Comparison of ENCODE assay signal across 11 mouse cellular contexts in genomic region chr11:30230330-30230771, GRCm38 (mm10). TPM values are rescaled to one million over a fixed set of nuclear protein-coding genes. Genes with fewer than 3 reads are reported as not detected.
DNase-seq lines count a peak whose midpoint lies in the region; ATAC-seq and TF ChIP-seq lines count a peak whose summit lies in the region.
"Had no signal": no experiment of that assay in that cellular context is flagged by ENCODE, and none has a peak within 500 bp of the region (broad histone marks: within the 10 kb centered on the region; RNA-seq: fewer than 3 reads in every experiment).

No protein-coding gene starts in this region.

- DNase-seq in heart, adult 2 months = no peak
- DNase-seq in heart, adult 8-10 months (ENCODE audit: low spot score) = no peak
- DNase-seq in Patski (ENCODE audit: low read depth, low spot score) = no peak
- peak; percentile 31 for DNase-seq in kidney, postnatal 0 days (ENCODE audit: low spot score)
- DNase-seq in right cerebral cortex, postnatal 14 days = no peak
- no peak for DNase-seq in layer of hippocampus, adult 9-11 months
- DNase-seq: cerebellum, adult 8-10 months had no signal

- H3K79me2 ChIP-seq in heart, adult 2 months (replicated peaks; ENCODE audit: control insufficient read depth, insufficient read depth, low read length) = peaks cover 8% of the 10 kb centered on the region

- POLR2A ChIA-PET in Patski (lab: Charles Lee) = no interaction called here

- peaks cover 42% of the 10 kb centered on the region for H3K4me1 ChIP-seq in heart, adult 2 months (ENCODE audit: control insufficient read depth, insufficient read depth, low read length)
- H3K4me1 ChIP-seq in heart, embryonic 14.5 days (ENCODE audit: control insufficient read depth in 2 of 2, insufficient read depth in 2 of 2, low read length in 2 of 2) = peaks cover 19 to 62% of the 10 kb centered on the region in 2 experiments
- peaks cover 25% of the 10 kb centered on the region for H3K4me1 ChIP-seq in kidney, postnatal 0 days (replicated peaks; ENCODE audit: insufficient read depth, low read length)

- ATAC-seq in Patski = peak; percentile 99
- ATAC-seq in heart, embryonic 14.5 days (ENCODE audit: insufficient number of reproducible peaks, insufficient read depth, low FRiP score, low read depth) = no peak
- peak; percentile 89 for ATAC-seq in kidney, postnatal 0 days (replicated peaks; ENCODE audit: low FRiP score, low read depth)
- ATAC-seq in cerebellum, adult (ENCODE audit: insufficient number of reproducible peaks, low FRiP score, low TSS enrichment) = no peak
- ATAC-seq: midbrain, embryonic 15.5 days had no signal

- H3K36me3 ChIP-seq in heart, adult 2 months (ENCODE audit: control insufficient read depth, insufficient read depth, low read length) = peaks cover 68% of the 10 kb centered on the region
- peaks cover 12% of the 10 kb centered on the region for H3K36me3 ChIP-seq in heart, embryonic 14.5 days (ENCODE audit: control insufficient read depth, insufficient read depth, low read length)
- no peaks in the 10 kb centered on the region for H3K36me3 ChIP-seq in kidney, postnatal 0 days (ENCODE audit: insufficient read depth, low read length)

- TF ChIP-seq CTCF in heart, adult 2 months (IDR thresholded peaks at IDR 0.05) = no peak
- TF ChIP-seq CTCF in Patski (IDR thresholded peaks at IDR 0.05) = no peak
- no peak for TF ChIP-seq CTCF in kidney, postnatal 0 days (IDR thresholded peaks at IDR 0.05; ENCODE audit: low read depth)

- intact Hi-C loops in heart, adult 2 months (cut with DNase I) = loop anchor here (2.0 to 10.0 kb wide), 2 partner anchors 28 to 244 kb away; partner anchors contain the start of gene 4930505A04Rik

- no peak overlapping the region for H3K4me3 ChIP-seq in heart, adult 2 months
- H3K4me3 ChIP-seq in heart, embryonic 14.5 days (ENCODE audit: control insufficient read depth in 1 of 2, insufficient read depth in 1 of 2, low read depth in 1 of 2, low read length in 2 of 2) = no peak overlapping the region
- no peak overlapping the region for H3K4me3 ChIP-seq in kidney, postnatal 0 days (replicated peaks; ENCODE audit: low read depth, low read length)
- H3K4me3 ChIP-seq: lung, embryonic 15.5 days; midbrain, embryonic 15.5 days had no signal

- H3K9me3 ChIP-seq in heart, embryonic 14.5 days (ENCODE audit: control insufficient read depth, low read length) = no peaks in the 10 kb centered on the region
- no peaks in the 10 kb centered on the region for H3K9me3 ChIP-seq in kidney, postnatal 0 days (replicated peaks; ENCODE audit: low read length)
- H3K9me3 ChIP-seq: lung, embryonic 15.5 days; midbrain, embryonic 15.5 days had no signal

- TF ChIP-seq POLR2A in heart, adult 2 months (IDR thresholded peaks at IDR 0.05; ENCODE audit: insufficient read depth, low read depth, low read length) = no peak

- no peak for TF ChIP-seq EP300 in heart, adult 2 months (IDR thresholded peaks at IDR 0.05; ENCODE audit: insufficient read depth, low read depth, low read length)

- peak overlapping the region; percentile 60 for H3K27ac ChIP-seq in heart, adult 2 months
- peak overlapping the region; percentile 88 to 91 for H3K27ac ChIP-seq in heart, embryonic 14.5 days (replicated peaks in 1 of 2; ENCODE audit: control insufficient read depth in 1 of 2, insufficient read depth in 1 of 2, low read depth in 2 of 2, low read length in 2 of 2)
- H3K27ac ChIP-seq in kidney, postnatal 0 days = peak overlapping the region; percentile 85
- H3K27ac ChIP-seq: lung, embryonic 15.5 days; midbrain, embryonic 15.5 days had no signal

- CTCF ChIA-PET in Patski (lab: Charles Lee) = interaction anchor here (1.8 kb wide), 1 partner anchor 95 kb away, joined by 3 read pairs; no protein-coding TSS in a partner anchor

- no peak overlapping the region for H3K4me2 ChIP-seq in heart, embryonic 14.5 days (ENCODE audit: low read length)
- no peak overlapping the region for H3K4me2 ChIP-seq in kidney, postnatal 0 days (ENCODE audit: low read length)
- H3K4me2 ChIP-seq: lung, embryonic 15.5 days; midbrain, embryonic 15.5 days had no signal

- H3K27me3 ChIP-seq in heart, adult 2 months (ENCODE audit: control insufficient read depth, insufficient read depth, low read length) = no peaks in the 10 kb centered on the region
- H3K27me3 ChIP-seq in Patski = no peaks in the 10 kb centered on the region
- no peaks in the 10 kb centered on the region for H3K27me3 ChIP-seq in heart, embryonic 14.5 days (ENCODE audit: control insufficient read depth, insufficient read depth, low read length)
- H3K27me3 ChIP-seq in kidney, postnatal 0 days (ENCODE audit: insufficient read depth, low read length) = no peaks in the 10 kb centered on the region
- H3K27me3 ChIP-seq: lung, embryonic 15.5 days; midbrain, embryonic 15.5 days had no signal

- 20% methylated on average over 4 of the region's 4 CpGs for WGBS in heart, adult 2 months
- 45% methylated on average over 4 of the region's 4 CpGs for WGBS in heart, embryonic 14.5 days
- 49% methylated on average over 4 of the region's 4 CpGs for WGBS in kidney, postnatal 0 days

- H3K9ac ChIP-seq in heart, adult 2 months (ENCODE audit: low read depth, low read length) = no peak overlapping the region
- peak overlapping the region; percentile 6; the same call in 1 of the 2 replicates for H3K9ac ChIP-seq in heart, embryonic 14.5 days (ENCODE audit: low read length)
- no peak overlapping the region for H3K9ac ChIP-seq in kidney, postnatal 0 days (ENCODE audit: low read depth, low read length)
- H3K9ac ChIP-seq: lung, embryonic 15.5 days; midbrain, embryonic 15.5 days had no signal

- in situ Hi-C loops in Patski (cut with MboI; ENCODE audit: low pct_unique_long_range_greater_than_20kb) = no loop called here

RNA-seq across cellular contexts. Expression of gene Sptbn1, which starts 37.6 kb away (rescaled TPM):
- total RNA-seq in heart, adult 2 months (2021) = 100 to 1,000 TPM; 509 to 570 TPM
- polyA plus RNA-seq in heart, adult 2 months (2012; rRNA removed) = 169 and 246 TPM in 2 replicates
- total RNA-seq in heart, adult 8-10 months (2022) = 100 to 1,000 TPM; 542 to 588 (median 572) TPM
- 151 TPM for polyA plus RNA-seq in Patski (2021)
- 209 and 215 TPM in 2 replicates for polyA plus RNA-seq in heart, embryonic 14.5 days (2014; fragmentation: Nextera tagmentation; extraction: Ambion mirVana)
- 117 and 119 TPM in 2 replicates for polyA plus RNA-seq in kidney, postnatal 0 days (2015; fragmentation: Nextera tagmentation; extraction: Ambion mirVana)

Comparison
In these comparisons a context has a peak if more than half of its experiments do, and no peak if none do; other contexts are left out.
1. ATAC-seq: peak in Patski (single experiment) and kidney, postnatal 0 days (single experiment); none in heart, embryonic 14.5 days (single experiment) and cerebellum, adult (single experiment).
2. Peak in every context shown above with its lines, with median percentiles within 50 percentile points of each other: H3K27ac ChIP-seq.